Mouse (Mus musculus) E14TG2a.4 (cell line): Measurements from ENCODE around the gene Nfyb.

Experiments used
- CTCF ChIP-seq: conservative IDR thresholded peaks from 2 replicates; pipeline ENCODE4 v1.5.1; 2014; ENCODE audit warnings: low read length
- NANOG ChIP-seq: IDR thresholded peaks from 2 replicates; pipeline ENCODE4 v1.6.1; 2014; ENCODE audit warnings: borderline replicate concordance, low read length, mixed read lengths

DNA sequence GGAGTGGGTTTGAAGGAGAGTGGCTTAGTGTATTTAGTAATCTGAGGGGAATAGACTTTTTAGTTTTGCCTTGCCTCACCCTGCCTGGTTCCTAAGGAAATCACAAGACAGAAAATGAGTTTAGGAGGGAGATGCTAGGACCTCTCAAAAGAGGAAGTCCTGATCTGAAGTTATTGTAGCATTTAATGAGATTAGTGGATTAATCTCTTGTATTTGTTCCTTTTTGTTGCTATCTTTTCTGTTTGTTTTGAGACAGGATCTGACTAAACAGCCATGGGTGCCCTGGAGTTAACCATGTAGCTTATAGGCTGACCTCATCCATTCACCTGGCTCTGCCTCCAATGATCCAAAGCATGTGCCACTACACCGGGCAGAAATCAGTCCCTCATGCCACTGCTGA, 21.4 kb downstream of the Nfyb start:
- TF ChIP-seq CTCF = no peak
- TF ChIP-seq NANOG = no peak
